Mouse (Mus musculus): Measurements from ENCODE around the gene Utrn. TPM values are rescaled to one million over a fixed set of nuclear protein-coding genes. Genes with fewer than 3 reads are reported as not detected.

The Utrn gene
- polyA plus RNA-seq, 1 experiment from 2014 or later: 90.3 TPM

DNA sequence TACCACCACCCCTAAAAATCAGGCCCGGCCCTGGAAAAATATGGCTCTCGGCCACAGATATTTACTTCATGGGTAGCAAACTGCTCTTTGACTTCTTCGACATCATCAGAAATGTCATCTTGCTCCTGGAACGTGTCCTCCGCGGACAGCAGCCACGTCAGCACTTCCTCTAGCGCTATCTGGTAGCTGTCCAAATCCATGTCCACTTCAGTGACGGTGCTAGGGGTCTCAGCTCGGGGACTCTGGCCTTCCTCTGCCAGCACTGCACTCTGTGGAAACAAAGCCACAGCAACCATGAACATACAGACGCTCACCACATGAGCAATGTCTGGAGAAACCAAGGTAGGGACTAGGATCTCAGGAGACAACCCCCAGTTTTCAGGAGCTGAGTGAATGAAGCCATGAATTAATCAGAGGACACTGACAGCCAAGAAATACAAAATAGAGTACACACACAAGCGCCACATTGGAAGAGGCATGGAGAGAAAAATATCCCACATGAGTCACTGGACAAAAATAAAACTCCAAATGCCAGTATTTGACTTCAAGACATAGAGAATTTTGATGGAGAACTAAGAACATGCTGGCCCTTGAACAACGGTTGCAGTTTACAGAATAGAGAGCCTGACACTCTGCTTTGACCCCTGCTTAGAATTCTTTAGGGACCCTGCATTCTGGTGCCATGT lies 129.7 kb downstream of the Utrn start:
- Histone ChIP-seq H3K4me2 (replicated peaks; ENCODE audit: low read depth, low read length) (no peak overlapping the region), H3K9me3 (ENCODE audit: control insufficient read depth, low read depth, low read length) (no peaks in the 10 kb centered on the region), H3K27ac (ENCODE audit: low read length) (no peak overlapping the region), H3K4me1 (ENCODE audit: control insufficient read depth, insufficient read depth, low read length) (peaks cover 7% of the 10 kb centered on the region; the same call in 1 of the 2 replicates), H3K9ac (replicated peaks; ENCODE audit: low read depth, low read length) (no peak overlapping the region), H3K27me3 (ENCODE audit: control insufficient read depth, insufficient read depth, low read length) (no peaks in the 10 kb centered on the region), H3K36me3 (ENCODE audit: control insufficient read depth, insufficient read depth, low read length) (peaks cover 13% of the 10 kb centered on the region; the same call in 1 of the 2 replicates), H3K4me3 (ENCODE audit: low read depth, low read length) (no peak overlapping the region)
- WGBS: 88% methylated on average over 13 of the region's 13 CpGs
- ATAC-seq (ENCODE audit: insufficient number of reproducible peaks, insufficient read depth, low FRiP score, low read depth): no peak

DNA sequence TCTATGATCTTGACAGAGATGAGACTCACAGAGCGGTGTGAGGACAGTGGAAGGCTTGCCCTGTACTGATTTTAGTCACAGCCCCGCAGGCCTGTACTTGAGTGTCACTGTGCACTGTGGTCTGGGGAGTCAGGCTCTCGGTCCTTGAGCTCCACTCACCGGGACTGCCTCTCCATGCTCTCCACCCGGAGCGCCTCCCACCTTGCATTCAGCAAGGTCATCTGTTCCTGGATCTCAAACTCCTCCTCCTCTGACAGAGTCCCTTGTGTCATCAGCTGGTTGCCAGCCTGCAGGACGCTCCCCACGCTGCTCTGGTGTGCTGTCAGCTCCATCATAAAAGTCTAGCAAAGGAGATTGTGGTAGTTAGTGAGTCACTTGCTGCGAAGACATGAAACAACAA lies 131.2 kb downstream of the Utrn start:
- Histone ChIP-seq H3K9me3 (ENCODE audit: control insufficient read depth, low read depth, low read length) (no peaks in the 10 kb centered on the region), H3K4me3 (ENCODE audit: low read depth, low read length) (no peak overlapping the region), H3K4me1 (ENCODE audit: control insufficient read depth, insufficient read depth, low read length) (peaks cover 7% of the 10 kb centered on the region; the same call in 1 of the 2 replicates), H3K4me2 (replicated peaks; ENCODE audit: low read depth, low read length) (no peak overlapping the region), H3K27ac (ENCODE audit: low read length) (no peak overlapping the region), H3K9ac (replicated peaks; ENCODE audit: low read depth, low read length) (no peak overlapping the region), H3K36me3 (ENCODE audit: control insufficient read depth, insufficient read depth, low read length) (peaks cover 21% of the 10 kb centered on the region; the same call in 1 of the 2 replicates), H3K27me3 (ENCODE audit: control insufficient read depth, insufficient read depth, low read length) (no peaks in the 10 kb centered on the region)
- WGBS: 80% methylated on average over 9 of the region's 9 CpGs
- no peak for ATAC-seq (ENCODE audit: insufficient number of reproducible peaks, insufficient read depth, low FRiP score, low read depth)

- peak overlapping the region; percentile 3; the same call in 1 of the 2 replicates for H3K27ac ChIP-seq (ENCODE audit: low read length)
- ATAC-seq (ENCODE audit: insufficient number of reproducible peaks, insufficient read depth, low FRiP score, low read depth): no peak; the same call in 1 of the 2 replicates
- no peaks in the 10 kb centered on the region for H3K27me3 ChIP-seq (ENCODE audit: control insufficient read depth, insufficient read depth, low read length)
- H3K4me1 ChIP-seq (ENCODE audit: control insufficient read depth, insufficient read depth, low read length): peaks cover 7% of the 10 kb centered on the region; the same call in 1 of the 2 replicates
- WGBS: 54% methylated on average over 18 of the region's 18 CpGs
- peaks cover 21% of the 10 kb centered on the region; the same call in 1 of the 2 replicates for H3K36me3 ChIP-seq (ENCODE audit: control insufficient read depth, insufficient read depth, low read length)
- H3K4me2 ChIP-seq (replicated peaks; ENCODE audit: low read depth, low read length): no peak overlapping the region
- no peaks in the 10 kb centered on the region for H3K9me3 ChIP-seq (ENCODE audit: control insufficient read depth, low read depth, low read length)
- H3K4me3 ChIP-seq (ENCODE audit: low read depth, low read length): no peak overlapping the region
- no peak overlapping the region for H3K9ac ChIP-seq (replicated peaks; ENCODE audit: low read depth, low read length)
Measured at GRCm38 (mm10) chr10:12736861-12737835, 132.0 kb downstream of the Utrn start.

DNA sequence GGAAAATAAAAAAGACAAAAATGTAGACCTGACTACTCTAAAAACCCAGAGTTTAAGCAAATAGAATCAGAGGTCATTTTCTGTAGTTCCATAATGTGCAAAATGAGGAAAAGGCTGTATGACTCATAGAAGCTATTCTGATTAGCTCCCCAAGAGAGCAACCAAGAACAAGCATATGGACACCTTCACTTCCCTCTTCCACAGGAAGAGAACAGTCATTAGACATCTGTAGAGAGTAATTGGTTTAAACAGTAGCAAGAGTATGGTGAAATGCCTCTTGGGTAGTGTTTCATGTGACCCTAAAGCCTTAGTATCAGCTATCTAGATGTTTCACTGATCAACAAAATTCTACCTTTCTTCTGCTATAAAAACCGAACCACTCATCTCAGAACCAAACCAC lies 133.5 kb downstream of the Utrn start:
- 90% methylated on average over 1 of the region's 1 CpGs for WGBS
- Histone ChIP-seq H3K9ac (replicated peaks; ENCODE audit: low read depth, low read length) (no peak overlapping the region), H3K36me3 (ENCODE audit: control insufficient read depth, insufficient read depth, low read length) (peaks cover 21% of the 10 kb centered on the region; the same call in 1 of the 2 replicates)

DNA sequence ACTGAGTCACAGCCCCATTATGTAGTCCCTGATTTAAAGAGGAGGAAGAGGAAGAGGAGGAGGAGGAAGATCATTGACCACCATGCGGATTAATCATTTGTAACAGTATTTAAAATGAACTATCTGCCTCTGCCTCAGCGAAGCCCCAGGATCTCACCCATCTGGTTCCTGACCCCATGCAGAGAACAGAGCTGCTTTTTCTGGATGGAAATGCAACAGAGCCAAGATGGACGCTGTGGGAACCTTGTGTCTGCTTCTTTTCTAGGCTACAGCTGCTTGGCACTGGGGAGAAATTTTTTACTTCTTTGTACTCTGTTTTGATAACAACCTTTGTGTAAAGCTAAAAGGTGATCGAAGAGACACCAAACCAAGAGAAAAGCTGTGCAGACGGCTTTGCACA lies 137.7 kb downstream of the Utrn start:
- Histone ChIP-seq H3K36me3 (ENCODE audit: control insufficient read depth, insufficient read depth, low read length) (peaks cover 23% of the 10 kb centered on the region; the same call in 1 of the 2 replicates), H3K9me3 (ENCODE audit: control insufficient read depth, low read depth, low read length) (no peaks in the 10 kb centered on the region), H3K4me3 (ENCODE audit: low read depth, low read length) (no peak overlapping the region), H3K4me1 (ENCODE audit: control insufficient read depth, insufficient read depth, low read length) (no peaks in the 10 kb centered on the region), H3K27me3 (ENCODE audit: control insufficient read depth, insufficient read depth, low read length) (no peaks in the 10 kb centered on the region), H3K4me2 (replicated peaks; ENCODE audit: low read depth, low read length) (no peak overlapping the region), H3K27ac (ENCODE audit: low read length) (no peak overlapping the region), H3K9ac (replicated peaks; ENCODE audit: low read depth, low read length) (no peak overlapping the region)
- no peak for ATAC-seq (ENCODE audit: insufficient number of reproducible peaks, insufficient read depth, low FRiP score, low read depth)
- WGBS: 71% methylated on average over 5 of the region's 5 CpGs

More for the DNA sequence above, 133.5 kb downstream of the Utrn start:
- H3K4me2 ChIP-seq (replicated peaks; ENCODE audit: low read depth, low read length): no peak overlapping the region
- no peak overlapping the region for H3K27ac ChIP-seq (ENCODE audit: low read length)
- ATAC-seq (ENCODE audit: insufficient number of reproducible peaks, insufficient read depth, low FRiP score, low read depth): no peak
- no peaks in the 10 kb centered on the region for H3K9me3 ChIP-seq (ENCODE audit: control insufficient read depth, low read depth, low read length)
- no peaks in the 10 kb centered on the region for H3K27me3 ChIP-seq (ENCODE audit: control insufficient read depth, insufficient read depth, low read length)
- H3K4me3 ChIP-seq (ENCODE audit: low read depth, low read length): no peak overlapping the region
- H3K4me1 ChIP-seq (ENCODE audit: control insufficient read depth, insufficient read depth, low read length): peaks cover 7% of the 10 kb centered on the region; the same call in 1 of the 2 replicates

- H3K27me3 ChIP-seq (ENCODE audit: control insufficient read depth, insufficient read depth, low read length): no peaks in the 10 kb centered on the region
- H3K36me3 ChIP-seq (ENCODE audit: control insufficient read depth, insufficient read depth, low read length): peaks cover 16% of the 10 kb centered on the region; the same call in 1 of the 2 replicates
- ATAC-seq (ENCODE audit: insufficient number of reproducible peaks, insufficient read depth, low FRiP score, low read depth): no peak
- no peak overlapping the region for H3K27ac ChIP-seq (ENCODE audit: low read length)
- no peaks in the 10 kb centered on the region for H3K9me3 ChIP-seq (ENCODE audit: control insufficient read depth, low read depth, low read length)
- 38% methylated on average over 1 of the region's 1 CpGs for WGBS
- H3K4me2 ChIP-seq (replicated peaks; ENCODE audit: low read depth, low read length): no peak overlapping the region
- no peak overlapping the region for H3K4me3 ChIP-seq (ENCODE audit: low read depth, low read length)
- no peaks in the 10 kb centered on the region for H3K4me1 ChIP-seq (ENCODE audit: control insufficient read depth, insufficient read depth, low read length)
- H3K9ac ChIP-seq (replicated peaks; ENCODE audit: low read depth, low read length): no peak overlapping the region
Measured at GRCm38 (mm10) chr10:12729635-12730034, 139.5 kb downstream of the Utrn start.

DNA sequence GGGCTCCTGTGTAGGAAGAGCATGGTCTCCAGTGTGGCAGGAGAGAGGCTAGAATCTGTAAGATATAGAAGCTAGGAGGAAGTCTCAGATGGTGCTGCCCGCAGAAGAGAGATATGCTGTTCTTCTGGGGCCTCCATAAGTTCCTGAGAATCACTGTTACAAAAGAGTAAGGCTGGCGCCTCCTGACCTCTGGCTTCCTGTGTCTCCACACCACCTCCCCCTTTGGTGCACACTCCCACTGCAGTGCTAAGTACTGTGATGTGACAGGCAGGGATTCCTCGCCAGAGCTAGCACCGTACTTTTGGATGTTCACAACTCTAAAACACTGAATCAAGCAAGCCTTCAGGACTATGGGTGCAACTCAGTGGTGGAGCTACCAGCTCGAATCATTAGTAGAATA lies 140.1 kb downstream of the Utrn start:
- Histone ChIP-seq H3K4me2 (replicated peaks; ENCODE audit: low read depth, low read length) (no peak overlapping the region), H3K9me3 (ENCODE audit: control insufficient read depth, low read depth, low read length) (no peaks in the 10 kb centered on the region), H3K9ac (replicated peaks; ENCODE audit: low read depth, low read length) (no peak overlapping the region), H3K27me3 (ENCODE audit: control insufficient read depth, insufficient read depth, low read length) (no peaks in the 10 kb centered on the region), H3K4me3 (ENCODE audit: low read depth, low read length) (no peak overlapping the region), H3K36me3 (ENCODE audit: control insufficient read depth, insufficient read depth, low read length) (peaks cover 14% of the 10 kb centered on the region; the same call in 1 of the 2 replicates), H3K27ac (ENCODE audit: low read length) (no peak overlapping the region), H3K4me1 (ENCODE audit: control insufficient read depth, insufficient read depth, low read length) (no peaks in the 10 kb centered on the region)
- ATAC-seq (ENCODE audit: insufficient number of reproducible peaks, insufficient read depth, low FRiP score, low read depth): no peak
- 82% methylated on average over 5 of the region's 5 CpGs for WGBS

GRCm38 (mm10) chr10:12727881-12728280 lies 141.3 kb downstream of the Utrn start:
- H3K27me3 ChIP-seq (ENCODE audit: control insufficient read depth, insufficient read depth, low read length): no peaks in the 10 kb centered on the region
- 88% methylated on average over 3 of the region's 3 CpGs for WGBS
- H3K4me3 ChIP-seq (ENCODE audit: low read depth, low read length): no peak overlapping the region
- no peak overlapping the region for H3K27ac ChIP-seq (ENCODE audit: low read length)
- H3K36me3 ChIP-seq (ENCODE audit: control insufficient read depth, insufficient read depth, low read length): peaks cover 9% of the 10 kb centered on the region; the same call in 1 of the 2 replicates
- H3K4me1 ChIP-seq (ENCODE audit: control insufficient read depth, insufficient read depth, low read length): no peaks in the 10 kb centered on the region
- ATAC-seq (ENCODE audit: insufficient number of reproducible peaks, insufficient read depth, low FRiP score, low read depth): no peak
- H3K4me2 ChIP-seq (replicated peaks; ENCODE audit: low read depth, low read length): no peak overlapping the region
- no peak overlapping the region for H3K9ac ChIP-seq (replicated peaks; ENCODE audit: low read depth, low read length)
- H3K9me3 ChIP-seq (ENCODE audit: control insufficient read depth, low read depth, low read length): no peaks in the 10 kb centered on the region

All from stomach, embryonic 14.5 days (tissue).